Mouse (Mus musculus): ENCODE measurements around the gene Atpaf1.

Gene Atpaf1

DNA sequence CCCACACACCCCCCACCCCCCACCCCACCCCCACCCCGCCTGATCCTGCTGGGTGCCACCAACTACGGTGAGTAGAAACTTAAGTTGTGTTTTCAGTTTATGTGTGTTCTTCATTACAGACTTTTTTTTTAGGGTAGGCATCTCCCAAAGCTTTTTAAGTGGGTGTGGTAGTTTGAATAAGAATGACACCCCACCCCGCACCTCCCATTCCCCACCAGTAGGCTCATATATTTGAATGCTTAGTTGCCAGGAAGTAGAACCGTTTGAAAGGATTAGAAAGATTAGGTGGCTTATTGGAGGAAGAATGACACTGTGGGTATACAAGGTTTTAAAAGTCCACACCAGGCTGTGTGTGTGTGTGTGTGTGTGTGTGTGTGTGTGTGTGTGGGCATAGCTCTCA, 27.7 kb downstream of the Atpaf1 start:
- DNase-seq (ENCODE audit: low read depth, low spot score): peak; percentile 82

DNA sequence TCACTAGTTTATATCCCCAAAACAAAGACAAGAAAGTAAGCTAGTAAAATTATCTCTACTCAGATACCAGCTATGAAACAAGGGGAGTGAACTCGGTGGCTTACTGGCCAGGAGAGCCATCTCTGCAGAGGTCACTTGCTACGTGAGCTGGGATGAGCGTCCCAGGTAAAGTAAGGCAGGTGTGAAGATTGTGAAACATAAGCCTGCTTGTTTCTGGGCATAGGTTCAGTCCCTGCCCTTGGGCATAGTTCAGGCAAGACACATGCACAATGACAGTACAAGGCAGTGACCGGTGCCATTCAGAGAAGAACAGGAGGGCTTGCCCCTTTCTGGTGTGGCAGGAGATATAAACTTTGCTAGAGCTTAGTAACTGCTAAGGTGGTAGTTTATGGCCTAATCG, 31.0 kb downstream of the Atpaf1 start:
- no peak for DNase-seq (ENCODE audit: low read depth, low spot score)

DNA sequence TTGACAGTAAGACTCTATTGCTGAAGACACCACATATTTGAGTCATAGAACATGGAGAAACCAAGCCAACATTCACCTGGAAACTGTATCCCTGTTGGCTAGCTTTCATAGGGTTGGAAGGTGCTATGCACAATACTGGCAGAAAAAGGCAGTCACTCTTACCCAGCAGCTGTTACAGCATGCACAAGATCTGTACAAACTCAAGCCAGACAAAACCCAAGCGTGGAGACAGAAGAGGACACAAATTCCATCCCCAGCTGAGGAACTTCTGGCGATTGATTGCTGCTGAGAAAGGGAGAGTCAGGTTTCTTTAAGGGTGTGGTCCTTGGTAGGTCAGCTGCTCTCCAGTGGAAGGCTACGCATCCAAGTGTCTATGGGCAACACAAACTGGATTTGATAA, 35.6 kb downstream of the Atpaf1 start:
- peak; percentile 18 for DNase-seq (ENCODE audit: low read depth, low spot score)

DNA sequence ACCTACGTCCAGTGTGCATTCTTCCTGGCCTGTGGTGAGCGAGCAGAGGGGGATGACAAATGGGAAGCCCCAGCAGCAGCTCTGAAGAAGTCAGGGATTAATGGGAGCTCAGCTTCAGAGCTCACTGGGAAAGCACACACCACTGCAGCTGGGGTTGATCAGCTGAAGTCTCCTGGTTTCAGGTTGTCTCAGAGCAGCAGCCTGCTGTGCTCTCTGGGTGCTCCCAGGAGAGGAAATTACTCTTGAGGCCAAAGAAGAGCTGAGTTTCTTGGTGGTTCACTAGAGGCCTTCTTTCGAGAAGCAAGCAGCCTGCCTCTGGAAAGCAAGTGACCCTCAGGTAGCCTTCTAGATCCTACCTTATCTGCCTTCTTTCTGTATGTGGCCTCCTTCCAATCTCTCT, 36.3 kb downstream of the Atpaf1 start:
- no peak for DNase-seq (ENCODE audit: low read depth, low spot score)

DNA sequence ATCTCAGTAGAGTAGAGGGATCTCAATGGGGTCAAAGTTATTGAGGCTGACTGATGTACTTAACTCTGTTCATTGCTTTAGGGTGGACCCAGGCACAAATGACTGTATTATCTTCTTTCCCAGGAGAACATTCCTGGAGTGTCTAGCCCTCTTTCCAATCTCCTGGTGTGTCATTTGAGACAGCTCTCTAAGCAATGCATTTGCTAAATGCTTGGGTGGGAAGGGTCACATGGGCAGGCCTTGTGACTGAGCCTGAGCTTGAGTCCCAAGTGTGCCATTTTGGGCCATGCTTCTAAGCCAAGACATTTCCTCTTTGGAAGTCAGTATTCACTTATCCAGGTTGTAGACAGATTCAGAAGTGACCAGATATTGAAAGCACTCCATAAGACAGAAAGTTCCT, 36.8 kb downstream of the Atpaf1 start:
- DNase-seq (ENCODE audit: low read depth, low spot score): peak; percentile 57

DNA sequence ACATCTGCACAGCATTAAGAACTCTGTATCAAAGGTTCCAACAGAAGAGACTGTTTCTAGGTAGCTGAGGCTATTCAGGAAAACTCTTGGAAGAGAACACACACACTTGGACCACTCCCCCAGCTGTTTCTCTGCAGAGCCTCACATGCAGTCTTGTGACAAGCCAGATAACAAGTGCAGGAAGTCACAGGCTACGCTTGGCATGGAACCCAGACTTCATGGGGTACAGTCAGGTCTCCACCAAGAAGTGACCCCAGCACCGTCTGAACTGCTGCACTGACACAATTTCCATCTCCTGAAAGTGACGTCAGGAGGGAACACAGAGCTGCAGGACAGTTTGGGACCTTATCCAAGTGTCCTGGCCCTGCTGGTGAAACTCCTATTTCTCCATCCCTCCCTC, 37.3 kb downstream of the Atpaf1 start:
- no peak for DNase-seq (ENCODE audit: low read depth, low spot score)

DNA sequence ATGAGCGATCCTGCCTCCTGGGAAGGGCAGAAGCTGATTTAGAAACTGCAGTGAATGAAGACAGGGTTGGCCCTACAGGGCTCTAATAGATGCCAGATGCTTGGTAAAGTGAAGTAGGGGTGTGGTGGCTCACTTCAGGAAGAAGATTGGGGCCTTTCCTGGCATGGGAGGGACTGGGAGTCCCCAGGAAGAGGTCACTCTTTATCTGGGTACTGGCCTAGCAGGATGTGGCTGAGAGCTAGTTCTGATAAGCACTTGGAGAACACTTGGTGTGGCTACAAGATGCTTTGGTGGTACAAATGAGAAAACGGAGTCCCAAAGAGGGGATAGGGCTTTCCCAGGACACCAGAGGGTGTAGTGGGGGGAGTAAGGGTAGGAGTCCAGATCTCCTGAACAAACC, 39.6 kb downstream of the Atpaf1 start:
- DNase-seq (ENCODE audit: low read depth, low spot score): no peak

DNA sequence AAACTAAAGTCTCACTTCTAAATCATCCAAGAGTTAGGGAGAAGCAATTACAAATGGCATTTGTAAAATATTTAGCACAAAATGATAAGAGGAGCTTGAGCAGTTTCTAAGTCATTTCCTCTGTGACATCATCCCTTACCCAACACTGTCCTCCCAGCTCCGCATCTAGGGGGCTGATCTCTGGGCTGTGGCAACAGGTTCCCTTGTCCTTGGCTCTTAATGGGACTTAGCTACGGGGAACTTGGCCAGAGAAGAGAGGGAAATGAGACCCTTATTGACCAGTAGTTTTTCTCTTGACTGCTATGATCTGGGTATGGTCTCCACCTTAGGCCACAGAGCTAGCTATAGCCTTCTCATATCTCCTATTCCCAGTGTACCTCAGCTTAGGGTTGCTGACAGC, 40.7 kb downstream of the Atpaf1 start:
- no peak for DNase-seq (ENCODE audit: low read depth, low spot score)

DNA sequence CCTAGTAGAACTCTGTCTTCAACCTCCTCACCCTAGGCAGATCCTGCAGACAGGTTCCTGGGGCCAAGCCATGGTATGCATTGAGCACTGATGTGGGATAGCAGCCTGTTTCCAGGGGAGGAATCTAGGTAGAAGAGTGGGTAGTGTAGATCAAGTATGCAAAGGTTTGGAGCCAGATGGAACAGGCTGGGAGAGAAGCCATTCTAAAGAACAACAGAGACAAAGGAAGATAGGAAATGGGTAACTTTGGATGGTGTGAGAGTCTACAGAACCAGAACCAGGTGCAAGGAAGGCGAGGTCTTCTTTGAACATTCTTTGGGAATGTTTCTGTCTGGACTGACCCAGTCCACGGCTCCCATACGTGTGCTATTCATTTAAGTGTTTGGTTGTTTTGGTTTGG, 42.5 kb downstream of the Atpaf1 start:
- peak; percentile 48 for DNase-seq (ENCODE audit: low read depth, low spot score)

DNA sequence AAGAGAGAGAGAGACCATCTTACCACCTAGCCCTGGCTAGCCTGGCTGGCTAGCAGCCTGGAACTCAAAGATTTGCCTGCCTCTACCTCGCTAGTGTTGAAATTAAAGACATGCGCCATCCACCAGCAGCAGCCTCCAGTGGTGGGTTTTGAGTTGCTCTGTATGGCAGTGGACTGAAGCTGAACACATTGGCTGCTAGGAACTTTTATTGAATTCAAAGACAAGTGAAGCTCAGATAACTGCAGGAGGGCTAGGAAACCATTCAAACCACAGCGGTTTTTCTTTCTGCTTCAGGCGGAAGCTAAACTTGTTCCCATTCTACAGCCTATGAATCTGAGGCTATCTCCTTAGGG, 42.9 kb downstream of the Atpaf1 start:
- DNase-seq (ENCODE audit: low read depth, low spot score): no peak

DNA sequence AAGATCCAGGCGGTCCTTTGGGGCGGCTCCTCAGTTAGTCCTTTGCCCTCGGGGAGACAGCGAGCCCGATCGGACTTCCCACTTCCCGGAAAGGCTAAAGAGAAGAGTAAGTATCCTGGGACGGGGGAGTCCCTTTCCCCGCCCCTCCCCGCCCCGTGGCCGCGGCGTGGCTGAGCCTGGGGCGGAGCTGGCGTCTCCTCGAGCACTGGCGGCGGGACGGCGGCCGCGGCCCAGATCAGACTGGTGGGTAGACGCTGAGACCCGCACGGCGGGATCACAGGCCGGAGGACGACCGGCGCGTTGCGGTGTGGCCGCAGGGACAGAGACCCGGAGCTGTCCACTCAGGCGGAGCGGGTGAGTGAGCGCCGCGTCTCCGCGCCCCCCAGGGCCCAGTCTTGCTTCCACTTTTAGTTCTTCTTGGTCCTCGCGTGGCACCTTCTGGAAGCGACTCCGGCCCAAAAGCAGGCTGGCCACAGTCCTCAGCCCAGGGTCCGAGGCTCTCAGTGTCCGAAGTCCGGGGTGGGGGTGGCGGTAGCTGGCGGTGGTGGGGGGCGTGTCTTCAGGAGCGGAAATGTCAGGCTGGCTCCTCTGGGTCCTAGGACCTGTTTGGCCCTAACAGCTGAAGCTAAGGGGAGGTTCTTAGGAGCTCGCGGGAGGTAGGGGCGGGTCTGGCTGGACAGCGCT, 43.4 kb downstream of the Atpaf1 start, which contains the start of gene Mob3c:
Gene Mob3c (plus strand): TSS at position 205 of the 684 bp plus-strand sequence.
- peak; percentile 93 for DNase-seq (ENCODE audit: low read depth, low spot score)

DNA sequence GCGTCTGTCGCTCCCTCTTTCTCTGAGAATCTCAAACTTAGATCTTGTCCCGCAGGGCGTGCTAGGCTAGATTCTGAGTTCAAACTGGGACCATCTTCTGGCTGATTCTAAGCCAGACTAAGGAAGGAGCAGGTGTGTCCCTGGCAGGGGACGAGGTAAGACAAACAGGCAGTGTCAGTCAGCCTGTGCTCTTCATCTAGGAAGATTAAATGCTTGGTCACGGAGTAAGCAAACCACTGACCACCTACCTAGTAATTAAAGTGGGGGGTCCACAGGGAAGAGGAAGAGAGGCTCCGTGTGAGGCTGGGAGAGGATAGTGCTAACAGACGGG, 43.9 kb downstream of the Atpaf1 start:
- DNase-seq (ENCODE audit: low read depth, low spot score): no peak

DNA sequence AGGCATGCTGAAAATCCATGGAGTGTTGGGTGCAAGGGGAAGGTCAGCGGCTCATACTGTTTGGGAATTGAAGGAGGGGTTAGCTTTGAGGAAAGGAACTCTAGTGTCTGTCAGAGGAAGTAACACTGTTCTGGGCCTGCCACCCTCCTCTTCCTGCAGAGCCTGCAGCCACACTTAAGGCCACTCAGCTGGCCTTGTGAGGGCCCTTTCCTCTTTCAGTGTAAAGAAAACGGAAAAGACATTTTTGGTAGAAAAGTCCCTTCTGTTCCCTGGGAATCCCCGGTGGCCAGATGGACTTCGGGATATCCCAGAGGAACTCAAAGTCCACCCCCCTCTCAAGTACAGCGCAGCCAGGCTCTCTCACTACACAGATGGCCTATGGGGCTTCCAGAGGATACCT, 45.9 kb downstream of the Atpaf1 start:
- DNase-seq (ENCODE audit: low read depth, low spot score): no peak

DNA sequence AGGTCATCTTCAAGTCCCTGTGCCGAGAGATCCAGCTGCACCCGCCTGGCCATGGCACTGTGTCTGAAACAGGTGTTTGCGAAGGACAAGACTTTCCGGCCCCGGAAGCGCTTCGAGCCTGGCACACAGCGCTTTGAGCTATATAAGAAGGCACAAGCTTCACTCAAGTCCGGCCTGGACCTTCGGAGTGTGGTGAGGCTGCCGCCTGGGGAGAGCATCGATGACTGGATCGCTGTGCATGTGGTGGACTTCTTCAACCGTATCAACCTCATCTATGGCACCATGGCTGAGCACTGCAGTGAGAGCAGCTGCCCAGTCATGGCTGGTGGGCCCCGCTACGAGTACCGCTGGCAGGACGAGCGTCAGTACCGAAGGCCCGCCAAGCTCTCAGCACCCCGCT, 46.6 kb downstream of the Atpaf1 start:
- DNase-seq (ENCODE audit: low read depth, low spot score): no peak

DNA sequence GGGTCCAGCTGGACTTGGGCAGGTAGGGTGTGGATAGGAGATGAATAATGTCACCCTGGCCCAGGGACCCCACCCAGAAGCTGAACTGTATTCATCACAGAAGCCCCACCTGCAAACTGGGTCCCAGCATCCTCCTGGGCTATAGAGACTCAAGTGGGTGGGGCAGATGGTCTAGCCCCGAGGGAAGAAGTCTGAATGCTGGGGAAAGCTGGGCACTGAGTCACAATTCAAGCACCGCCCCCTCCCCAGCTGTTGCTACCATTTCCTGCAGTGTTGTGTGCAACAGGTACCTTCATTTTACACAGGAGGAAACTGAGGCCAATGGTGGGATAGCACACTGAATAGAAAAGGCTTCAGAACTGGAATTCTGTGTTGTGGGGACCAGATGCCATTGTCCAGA, 47.4 kb downstream of the Atpaf1 start:
- DNase-seq (ENCODE audit: low read depth, low spot score): peak; percentile 85

DNA sequence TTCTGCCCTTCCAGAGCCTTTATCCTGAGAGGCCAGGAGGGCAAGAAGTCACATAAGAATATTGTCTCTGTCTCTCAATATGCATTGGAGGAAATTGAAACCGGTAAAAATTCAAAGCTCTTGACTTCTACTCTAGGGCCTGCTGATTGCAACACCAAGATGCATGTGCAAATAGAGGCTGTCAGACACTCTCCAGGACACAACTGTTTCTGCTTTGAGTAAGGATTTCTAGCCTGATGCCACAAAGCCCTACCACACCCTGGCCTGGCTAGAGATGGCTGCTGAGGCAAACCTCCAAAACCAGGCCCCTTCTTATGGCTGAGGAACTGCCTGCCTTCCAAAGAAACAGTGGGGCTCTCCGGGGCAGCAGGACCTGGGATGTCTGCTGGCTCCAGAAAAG, 51.0 kb downstream of the Atpaf1 start:
- no peak for DNase-seq (ENCODE audit: low read depth, low spot score)

DNA sequence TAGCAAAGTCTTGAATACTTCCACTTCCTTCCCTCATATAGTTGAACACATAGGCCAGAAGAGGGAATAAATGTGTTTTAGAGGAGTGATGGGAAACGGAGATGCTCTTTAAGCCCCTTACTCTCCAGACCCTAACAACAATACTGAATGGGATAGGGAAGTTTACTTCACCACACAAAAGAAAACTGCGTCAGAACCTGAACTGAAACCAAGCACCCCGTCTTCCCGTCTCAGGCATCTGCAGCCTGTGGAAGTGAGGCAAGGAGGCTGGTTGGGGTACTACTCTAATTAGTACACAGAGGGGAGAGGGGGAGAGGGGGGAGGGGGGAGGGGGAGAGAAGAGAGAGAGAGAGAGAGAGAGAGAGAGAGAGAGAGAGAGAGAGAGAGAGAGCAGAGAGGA, 53.6 kb downstream of the Atpaf1 start:
- DNase-seq (ENCODE audit: low read depth, low spot score): no peak

DNA sequence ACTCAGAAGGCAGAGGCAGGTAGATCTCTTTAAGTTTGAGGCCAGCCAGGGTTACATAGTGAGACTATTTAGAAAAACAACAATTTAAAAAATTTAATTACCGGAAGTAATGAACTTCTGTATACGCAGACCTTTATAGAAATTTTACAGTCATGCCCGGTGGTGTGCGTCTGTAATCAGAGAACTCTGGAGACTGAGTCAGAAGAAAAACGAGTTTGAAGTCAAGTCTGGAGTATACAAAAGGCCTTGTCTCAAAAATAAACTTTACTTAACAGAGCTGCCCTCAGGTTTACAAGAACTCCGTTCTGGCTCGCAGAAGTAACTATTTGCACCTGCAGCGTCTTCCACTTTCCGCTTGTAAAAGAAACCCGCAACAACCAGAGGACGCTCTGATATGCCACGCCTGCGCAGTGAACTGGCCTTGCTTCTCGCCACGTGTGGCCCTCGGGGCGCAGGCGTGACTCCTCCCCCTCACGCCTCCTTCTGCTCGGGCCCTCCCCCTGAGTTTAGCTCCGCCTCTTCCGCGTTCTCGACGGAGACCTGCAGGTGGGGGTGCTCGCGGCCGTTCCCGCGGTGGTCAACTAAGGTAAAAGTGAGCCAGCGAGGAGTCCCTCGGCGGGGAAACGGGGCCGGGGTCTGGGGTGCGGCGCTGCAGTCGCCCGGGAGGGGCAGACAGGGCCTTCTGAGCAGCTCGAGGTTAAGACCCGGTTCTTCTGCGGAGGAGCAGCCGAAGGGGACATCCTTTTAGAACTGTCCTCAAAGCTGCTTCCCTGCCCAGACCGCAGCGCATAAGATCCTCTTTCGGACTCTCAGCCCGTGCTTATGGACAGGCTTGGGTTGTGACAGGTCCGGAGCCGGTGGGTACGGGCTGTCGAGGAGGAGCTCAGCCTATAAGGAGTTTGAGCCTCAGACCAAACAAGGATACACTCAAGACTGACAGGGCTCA, 54.4 kb downstream of the Atpaf1 start, which contains the start of gene Mknk1:
Gene Mknk1 (plus strand): TSS at position 503 of the 946 bp plus-strand sequence.
- DNase-seq (ENCODE audit: low read depth, low spot score): peak; percentile 94

DNA sequence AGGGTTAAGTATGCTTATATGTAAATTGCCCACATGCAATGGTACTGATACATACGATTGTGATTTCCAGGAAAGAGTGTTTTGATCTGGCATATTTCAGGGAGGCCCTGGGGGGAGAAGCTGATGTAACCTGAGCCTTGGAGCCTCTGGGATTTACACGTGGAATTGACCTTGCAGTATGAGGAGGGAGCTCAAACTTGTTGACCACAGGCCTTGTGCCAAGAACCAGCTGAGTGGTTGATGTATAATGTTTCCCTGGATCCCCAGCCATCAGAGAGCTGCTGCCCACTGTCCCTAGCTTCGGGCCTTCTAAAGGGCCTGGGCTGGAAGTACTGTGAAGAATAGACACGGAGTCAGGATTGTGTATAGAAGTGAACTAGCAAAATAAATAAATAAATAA, 55.3 kb downstream of the Atpaf1 start:
- no peak for DNase-seq (ENCODE audit: low read depth, low spot score)

DNA sequence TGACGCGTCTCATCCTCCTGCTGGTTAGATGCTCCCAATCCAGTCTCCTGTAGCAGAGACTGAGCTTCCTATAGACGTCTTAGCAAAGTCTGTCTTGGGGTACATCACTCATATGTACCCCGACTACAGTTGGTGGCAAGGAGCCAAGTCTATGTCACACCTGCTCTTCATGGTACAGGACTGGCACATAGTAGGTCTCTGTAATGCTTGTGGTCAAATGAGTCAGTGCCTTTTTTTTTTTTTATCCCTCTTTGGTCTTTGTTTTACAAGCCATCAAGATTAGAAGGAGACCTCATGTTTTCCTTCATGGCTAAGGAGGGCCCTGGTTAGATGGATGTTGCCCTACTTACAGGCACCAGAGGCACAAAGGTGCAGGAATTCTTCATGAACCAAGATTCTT, 56.2 kb downstream of the Atpaf1 start:
- no peak for DNase-seq (ENCODE audit: low read depth, low spot score)

DNA sequence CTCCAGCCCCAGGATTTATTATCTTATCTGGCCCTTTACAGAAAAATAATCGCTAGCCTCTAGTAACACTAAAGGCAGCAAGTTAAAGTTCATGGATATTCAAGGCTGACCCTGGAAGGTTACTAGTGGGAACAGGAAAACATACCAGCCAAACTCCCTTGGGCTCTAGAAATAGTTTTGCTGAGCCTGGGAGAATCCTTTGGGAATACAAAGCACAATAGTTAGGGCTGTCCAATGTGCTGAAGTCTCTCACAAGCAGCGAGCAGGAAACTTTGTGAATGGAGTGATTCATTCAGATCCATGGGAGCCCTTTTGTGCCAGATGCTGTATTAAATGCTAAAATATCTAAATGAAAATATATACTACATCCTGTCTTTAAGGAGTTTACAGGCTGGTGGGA, 62.0 kb downstream of the Atpaf1 start:
- DNase-seq (ENCODE audit: low read depth, low spot score): peak; percentile 34

DNA sequence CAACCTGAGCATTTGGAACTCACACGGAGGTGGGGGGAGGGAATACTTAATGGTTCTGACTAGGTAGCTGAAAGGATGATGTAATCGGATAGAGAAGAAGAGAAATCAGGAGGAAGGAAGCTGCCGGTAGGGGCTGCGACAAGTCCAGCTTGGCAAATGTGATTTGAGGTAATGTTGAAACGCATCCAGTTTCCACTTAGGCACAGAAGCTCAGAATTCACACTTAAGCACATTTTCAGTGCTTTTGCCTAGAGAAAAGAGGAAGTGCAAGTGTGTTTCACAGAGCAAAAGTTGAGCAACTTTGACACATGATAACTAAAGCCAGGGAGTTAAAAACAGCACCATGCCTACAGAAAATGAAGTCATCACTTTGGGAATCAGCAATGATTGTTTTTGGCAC, 62.8 kb downstream of the Atpaf1 start:
- DNase-seq (ENCODE audit: low read depth, low spot score): no peak

DNA sequence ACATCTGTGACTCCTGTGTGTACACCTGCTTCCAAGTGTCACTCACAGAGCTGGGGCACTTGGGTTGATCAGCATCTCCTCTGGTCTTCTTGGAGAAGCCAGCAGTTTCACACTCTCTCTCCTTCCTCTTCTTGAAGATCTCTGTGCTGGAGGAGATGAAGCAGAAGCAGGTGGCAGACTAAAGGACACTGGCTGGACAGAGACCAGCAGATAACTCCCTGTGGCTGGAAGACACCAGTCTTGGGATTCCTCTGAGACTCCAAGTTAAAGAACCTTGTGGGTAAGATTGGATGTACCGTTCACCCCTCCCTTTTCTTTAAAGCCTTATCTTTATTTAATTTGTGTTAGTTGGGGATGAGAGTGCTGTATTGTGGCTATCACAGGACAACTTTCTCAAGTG, 63.5 kb downstream of the Atpaf1 start:
- no peak for DNase-seq (ENCODE audit: low read depth, low spot score)
